Mouse (Mus musculus): Measurements from ENCODE around the gene Klhl28.

GRCm38 (mm10) chr12:64937493-64937892 is 27.8 kb downstream of the Klhl28 start:
- TF ChIP-seq CTCF (IDR thresholded peaks at IDR 0.05; ENCODE audit: extremely low read depth, insufficient read length, insufficient replicate concordance, low read depth, low read length) (no peak), POLR2A (IDR thresholded peaks at IDR 0.05; ENCODE audit: low read depth, low read length) (no peak)

Data from small intestine, adult 2 months (tissue).